Mouse (Mus musculus): Measurements from ENCODE around the gene Trim11.

The Trim11 gene

DNA sequence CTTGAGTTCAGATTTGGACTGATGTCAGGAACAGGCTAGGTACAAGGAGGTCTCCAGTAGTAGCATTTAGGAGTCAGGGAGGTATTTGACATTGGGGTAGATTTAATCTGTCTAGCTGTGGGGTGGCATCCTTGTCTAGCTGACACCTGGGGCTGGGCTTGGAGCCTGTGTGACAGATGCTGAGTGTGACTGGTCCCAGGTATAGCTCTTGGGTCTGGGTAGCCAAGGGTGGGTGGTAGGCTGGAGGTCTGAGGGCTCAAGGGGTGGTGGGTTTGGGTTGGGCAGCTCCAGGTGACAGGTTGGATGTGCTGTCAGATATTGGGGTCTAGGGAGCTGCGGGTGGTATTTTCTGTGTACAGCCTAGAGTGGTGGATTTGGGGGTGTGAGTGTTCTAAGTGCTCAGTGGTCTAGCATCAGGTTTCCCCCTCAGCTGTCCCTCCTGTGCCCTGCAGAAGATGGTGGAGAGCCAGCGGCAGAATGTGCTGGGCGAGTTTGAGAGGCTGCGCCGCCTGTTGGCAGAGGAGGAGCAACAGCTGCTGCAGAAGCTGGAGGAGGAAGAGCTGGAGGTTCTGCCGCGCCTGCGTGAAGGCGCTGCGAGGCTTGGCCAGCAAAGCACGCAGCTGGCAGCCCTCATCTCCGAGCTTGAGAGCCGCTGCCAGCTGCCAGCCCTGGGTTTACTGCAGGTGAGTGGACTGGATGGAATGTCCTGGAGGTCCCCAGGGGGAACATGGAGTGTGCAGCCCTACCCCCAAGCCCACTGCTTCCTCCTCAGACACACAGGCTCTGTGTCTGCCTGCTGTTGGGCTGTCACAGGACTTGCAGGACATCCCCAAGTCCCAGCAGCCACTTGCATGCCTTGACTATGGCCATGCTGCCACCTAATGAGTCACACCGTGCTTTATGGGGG, 3.9 kb downstream of the Trim11 start:
- DNase-seq: peak; percentile 87

DNA sequence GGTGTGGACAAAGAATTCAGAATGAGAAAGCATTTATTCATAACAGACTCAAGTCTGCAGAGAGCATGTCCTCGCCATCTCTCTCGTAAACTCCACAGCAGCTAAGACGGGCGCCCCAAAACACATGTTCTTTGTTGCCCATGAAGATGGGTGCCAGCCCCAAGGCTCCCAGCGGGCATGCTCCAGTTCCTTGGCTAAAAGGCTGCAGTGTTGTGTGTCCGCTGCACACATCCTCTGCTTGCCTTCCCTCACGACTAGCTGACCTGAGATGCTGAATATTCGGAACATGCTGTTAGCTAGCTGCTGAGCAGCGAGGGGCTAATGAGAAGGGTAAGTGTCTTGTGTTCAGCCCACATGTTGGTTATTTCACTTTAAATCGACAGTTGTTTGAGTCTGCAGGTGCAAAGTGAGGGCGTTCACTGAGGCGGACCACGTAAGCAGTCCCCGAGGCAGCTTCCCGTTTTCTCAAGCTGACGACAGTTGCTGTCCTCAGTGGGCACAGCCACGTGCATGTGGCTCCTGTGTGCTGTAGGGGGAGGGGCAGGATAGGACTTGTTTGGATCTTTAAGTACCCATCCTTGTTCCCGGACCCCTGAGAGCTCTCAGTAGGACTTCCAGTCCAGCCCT, 4.7 kb downstream of the Trim11 start:
- peak; percentile 72 for DNase-seq

DNA sequence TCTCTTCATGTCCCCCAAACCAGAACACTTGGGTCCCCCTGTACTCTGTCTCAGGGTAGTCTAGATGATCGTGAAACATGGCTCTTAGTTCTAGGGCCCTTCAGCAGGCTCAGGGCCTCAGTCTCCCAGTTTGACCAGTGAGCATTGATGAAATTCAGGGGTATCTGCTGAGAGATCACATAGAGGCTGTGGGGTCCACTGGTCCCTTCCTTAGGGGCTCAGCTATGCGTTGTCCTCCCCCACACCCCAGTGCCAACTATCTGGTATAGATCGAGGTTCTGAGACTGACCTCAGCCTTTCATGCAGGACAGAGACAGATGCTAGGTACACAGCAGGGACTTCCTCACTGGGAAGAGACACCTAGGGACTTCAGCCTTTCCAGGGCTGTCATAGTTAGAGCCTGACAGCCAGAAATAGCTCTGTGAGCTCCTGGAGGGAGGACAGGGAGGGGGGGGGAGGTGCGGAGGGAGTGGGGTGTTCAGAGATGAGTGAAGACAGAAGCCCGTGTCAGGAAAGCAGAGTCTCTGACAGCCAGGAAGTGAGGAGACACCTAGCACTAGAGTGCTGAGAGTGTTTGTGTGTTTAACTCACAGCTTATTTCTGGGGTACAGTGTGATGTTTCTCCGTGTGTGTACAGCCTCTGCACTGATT, 5.9 kb downstream of the Trim11 start:
- no peak for DNase-seq

DNA sequence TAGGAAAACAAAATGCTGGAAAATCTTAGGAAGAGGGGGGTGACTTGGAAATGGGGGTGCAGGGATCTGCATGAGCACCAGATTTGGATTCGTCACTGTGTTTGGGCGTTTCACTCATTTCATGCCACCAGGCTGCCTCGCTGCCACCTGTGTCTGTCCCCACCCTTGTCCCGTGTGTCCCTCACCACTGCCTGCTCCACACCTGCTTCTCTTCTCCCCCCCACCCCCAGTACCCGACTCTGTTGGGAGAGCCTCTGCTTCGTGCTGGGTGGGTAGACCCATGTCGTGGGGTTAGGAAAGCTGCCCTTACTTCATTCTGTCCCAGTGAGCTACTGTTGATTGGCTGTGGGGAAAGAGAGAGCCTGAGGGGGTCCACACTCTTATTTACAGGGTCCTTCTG, 6.8 kb downstream of the Trim11 start:
- DNase-seq: peak; percentile 31

DNA sequence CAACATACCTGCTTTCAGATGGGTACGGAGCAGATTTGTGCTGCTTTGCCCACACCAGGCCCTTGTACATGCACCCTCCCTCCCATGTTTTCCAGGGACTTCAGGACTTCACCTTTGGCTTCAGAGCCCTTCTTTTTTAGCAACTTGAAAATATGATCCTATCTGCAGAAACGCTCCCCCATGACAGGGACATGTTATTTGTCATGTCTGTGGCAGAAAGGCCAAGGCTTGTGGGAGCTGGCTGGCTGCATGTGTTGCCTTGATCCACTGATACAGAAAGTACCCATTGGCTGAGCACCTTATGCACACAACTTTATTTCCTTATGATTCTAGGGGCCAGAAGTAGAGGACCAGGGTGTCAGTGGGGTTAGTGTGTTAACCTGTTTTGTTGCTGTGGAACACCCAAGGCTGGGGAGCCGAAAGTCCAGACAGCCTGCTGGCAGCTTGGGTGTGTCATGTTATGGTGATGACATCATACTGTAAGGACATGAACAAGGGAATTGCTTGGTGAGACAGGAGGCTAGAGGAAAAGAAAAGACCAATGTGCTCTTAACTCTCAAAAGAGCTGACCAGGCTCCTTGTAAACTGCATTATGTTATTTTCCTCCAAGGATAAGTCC, 7.5 kb downstream of the Trim11 start:
- DNase-seq: no peak

DNA sequence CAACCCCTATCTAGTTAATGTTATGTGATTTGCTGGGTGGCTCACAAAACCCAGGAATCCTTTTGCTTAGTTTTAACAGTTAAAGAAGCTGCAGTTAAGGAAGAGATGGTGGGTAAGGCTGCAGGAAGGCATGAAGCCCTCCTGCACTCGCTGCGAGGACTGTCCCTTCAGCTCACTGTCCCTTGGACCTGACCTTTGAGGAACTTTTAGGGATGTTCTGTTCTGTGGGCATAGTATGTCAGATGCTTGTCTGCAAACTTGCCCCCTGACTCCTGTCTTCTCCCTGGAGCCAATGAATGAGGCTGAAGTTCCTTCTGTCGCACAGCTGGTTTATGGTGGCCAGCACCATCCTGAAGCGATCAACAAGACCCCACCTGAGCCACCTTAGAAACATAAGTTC, 11.3 kb downstream of the Trim11 start:
- DNase-seq: no peak

DNA sequence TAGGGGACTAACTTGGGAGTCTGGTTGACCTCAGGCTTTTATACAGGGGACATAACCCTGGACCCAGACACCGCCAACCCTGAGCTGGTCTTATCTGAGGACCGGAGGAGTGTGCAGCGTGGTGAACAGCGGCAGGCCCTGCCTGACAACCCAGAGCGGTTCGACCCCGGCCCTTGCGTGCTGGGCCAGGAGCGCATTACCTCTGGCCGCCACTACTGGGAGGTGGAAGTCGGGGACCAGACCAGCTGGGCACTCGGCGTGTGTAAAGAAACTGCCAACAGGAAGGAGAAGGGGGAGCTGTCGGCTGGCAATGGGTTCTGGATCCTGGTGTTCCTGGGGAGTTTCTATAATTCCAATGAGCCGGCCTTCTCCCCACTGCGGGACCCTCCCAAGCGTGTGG, 12.2 kb downstream of the Trim11 start:
- no peak for DNase-seq

DNA sequence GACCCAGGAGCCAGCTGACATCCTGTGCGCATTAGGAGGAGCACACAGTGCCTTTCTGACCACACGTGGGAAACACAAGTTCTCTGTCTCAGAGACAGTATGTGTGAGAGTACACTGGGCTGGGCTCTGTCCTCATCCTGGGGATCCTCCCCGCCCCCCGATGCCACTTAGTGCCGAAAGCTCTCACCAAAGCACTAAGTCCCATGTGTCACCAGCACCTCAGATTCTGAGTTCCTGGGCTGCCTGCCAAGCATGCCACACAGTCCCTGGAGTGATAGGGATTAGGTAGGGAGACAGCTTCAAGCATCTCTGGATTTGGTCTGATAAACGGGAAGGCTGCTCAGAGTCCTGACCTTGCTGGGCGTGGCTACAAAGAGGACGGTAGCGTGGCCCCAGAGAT, 12.9 kb downstream of the Trim11 start:
- DNase-seq: no peak

DNA sequence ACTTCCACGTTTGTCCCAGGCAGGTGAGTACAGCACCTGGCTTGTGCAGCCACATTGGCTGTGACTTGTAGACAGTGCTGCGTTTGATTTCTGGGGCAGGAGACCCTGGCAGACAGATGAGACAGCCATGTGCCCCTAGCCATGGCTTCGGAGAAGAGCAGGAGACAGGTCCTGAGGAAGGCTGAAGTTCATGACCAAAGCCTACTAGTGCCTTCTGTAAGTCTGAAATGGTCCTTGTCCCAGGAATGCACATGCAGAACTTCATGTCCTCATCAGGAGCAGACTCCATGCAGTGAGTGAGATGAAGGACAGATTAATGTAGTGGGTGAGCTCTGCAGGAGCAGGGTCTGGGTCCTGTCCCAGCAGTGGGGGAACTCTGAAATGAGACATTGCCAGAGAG, 14.0 kb downstream of the Trim11 start:
- DNase-seq: no peak

DNA sequence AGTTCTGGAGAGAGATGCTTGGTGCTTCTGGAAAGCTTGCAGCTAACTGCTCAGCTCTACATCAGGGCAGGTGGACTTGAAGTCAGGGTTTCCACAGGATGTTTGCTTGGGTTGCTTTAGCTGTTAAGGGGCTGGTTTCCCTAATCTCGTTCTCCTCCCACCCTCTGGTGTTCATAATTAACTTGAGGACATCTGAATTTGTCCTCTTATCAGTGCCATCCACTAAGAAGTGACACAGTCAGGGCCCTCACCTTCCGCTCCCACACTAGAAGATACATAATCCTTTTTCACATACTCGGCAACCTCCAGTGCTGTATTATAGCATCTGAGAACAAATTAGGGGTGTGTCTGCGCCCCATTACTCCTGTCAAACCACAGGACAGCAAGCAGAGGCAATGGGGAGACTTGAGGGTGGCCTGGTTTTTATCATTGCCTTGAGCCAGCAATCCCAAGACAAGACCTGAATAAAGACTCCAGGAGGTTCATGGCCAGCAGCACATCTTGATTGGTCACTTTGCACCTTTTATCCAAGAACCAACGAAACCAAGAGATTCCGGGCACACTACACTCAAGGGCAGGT, 15.3 kb downstream of the Trim11 start:
- no peak for DNase-seq

DNA sequence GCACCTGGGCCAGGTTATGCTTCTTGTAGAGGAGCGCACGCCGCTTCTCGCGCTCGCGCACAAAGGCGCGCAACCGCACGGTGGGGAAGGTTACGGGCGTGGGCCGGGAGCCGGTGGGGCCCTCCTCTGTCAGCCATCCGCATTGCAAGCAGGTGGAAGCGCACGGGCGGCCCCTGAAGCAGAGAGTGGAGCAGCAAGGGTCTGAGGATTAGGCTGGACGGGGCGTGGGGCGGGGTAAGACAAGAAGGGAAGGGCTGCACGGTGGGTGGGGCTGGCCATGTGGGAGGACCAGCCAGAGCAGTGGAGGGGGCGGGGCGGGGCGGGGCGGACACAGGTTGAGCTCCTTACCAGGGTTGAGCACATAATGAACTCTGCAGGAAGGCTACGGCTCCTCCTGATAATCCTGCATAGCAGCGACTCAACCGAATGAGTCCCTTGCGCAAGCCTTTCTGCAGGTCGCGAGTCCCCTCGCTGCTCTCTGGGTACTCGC, 16.5 kb downstream of the Trim11 start:
- DNase-seq: peak; percentile 69

DNA sequence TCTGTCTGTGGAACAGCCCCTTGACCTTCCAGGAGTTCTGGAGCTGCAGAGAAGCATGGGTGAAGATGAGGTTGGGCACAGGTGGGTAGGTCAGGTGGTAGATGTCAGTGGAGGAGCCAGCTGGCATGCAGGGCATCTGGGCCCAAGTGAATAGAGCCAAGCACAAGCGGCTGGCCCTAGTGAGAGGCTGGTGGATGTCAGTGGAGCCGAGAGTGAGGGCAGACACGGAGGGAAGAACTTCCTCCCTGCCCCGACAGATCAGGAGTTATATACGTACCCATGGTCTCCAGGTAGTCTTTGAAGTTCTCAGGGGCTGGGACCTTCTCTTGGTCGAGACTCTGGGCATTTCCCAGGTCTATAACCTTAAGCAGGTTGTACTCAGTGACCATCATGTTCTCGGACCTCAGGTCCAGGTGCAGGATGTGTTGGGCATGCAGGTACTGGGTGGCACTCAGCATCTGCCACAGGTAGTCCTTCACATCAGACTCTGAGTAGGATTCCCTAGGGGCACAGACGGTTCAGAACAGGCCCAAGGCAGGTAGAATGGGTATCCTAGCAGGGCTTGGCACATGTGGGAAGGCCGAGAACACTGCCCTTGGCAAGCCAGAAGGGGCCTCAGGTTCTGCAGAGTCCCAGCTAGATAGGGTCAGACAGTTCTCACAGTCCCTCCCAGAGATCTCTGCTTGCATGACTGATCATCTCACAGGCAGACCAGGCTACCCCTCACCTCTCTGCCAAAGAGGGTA, 17.3 kb downstream of the Trim11 start:
- no peak for DNase-seq

DNA sequence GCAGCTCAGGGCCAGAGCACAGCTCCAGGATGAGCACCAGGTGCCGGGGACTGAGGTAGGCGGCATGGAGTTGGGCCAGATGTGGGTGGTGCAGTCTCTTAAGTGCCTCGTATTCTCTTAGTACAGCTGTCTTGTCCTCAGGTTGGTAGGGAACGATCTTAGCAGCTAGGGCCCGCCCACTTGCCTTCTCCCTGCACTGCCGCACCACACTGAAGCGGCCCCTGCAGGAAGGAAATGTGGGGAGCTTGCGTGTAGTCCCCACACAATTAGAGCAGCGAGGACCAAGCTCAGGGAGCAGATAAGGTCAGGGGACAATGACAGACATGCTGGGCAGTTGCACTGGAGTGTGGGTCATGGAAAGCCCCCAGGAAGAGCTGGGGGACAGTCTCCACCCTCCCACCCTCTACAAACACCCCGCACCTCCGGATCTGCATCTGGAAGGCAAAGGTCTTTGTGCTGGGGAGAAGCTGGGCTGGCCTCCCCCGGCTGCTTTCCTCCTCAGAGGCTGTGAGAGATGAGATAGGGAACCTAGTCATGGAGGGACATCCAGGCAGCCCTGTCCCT, 18.0 kb downstream of the Trim11 start:
- DNase-seq: peak; percentile 81

DNA sequence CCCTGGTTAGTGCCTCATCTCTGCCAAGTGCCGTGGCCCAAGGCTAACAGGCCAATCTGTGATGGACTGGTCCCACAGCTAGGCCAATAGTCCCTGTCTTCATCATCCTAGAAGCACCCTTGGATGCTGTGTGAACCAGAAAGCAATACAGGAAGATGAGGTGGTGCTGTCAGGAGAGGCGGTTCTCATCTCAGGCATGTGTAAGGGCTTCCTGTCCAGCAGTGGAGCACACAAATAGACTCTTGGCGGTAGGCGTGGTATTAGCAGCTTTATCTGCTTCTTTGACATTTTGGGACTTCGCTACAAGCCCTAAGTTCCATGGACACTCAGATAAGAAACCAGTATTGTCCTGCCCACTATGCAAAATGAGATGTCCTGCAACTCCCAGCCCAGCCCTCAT, 19.6 kb downstream of the Trim11 start:
- no peak for DNase-seq

DNA sequence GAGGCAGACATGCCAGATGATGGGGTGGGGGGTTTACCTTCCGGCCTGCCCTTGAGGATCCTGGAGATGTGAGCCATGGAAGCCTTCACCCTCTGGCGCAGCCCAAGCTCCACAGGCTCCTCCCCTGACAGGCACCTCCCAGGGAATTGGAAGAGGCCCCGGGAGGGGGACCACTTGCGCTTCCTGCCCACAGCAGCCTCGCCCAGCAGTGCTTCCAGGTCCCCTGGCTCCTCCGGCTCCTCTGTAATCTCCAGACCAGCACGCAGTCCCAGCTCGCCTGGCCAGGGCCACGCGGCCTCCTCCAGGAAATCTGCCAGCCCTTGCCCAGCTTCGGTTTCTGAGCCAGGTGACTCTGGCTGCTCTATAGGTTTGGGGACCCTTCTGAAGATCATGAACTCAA, 21.3 kb downstream of the Trim11 start:
- no peak for DNase-seq

DNA sequence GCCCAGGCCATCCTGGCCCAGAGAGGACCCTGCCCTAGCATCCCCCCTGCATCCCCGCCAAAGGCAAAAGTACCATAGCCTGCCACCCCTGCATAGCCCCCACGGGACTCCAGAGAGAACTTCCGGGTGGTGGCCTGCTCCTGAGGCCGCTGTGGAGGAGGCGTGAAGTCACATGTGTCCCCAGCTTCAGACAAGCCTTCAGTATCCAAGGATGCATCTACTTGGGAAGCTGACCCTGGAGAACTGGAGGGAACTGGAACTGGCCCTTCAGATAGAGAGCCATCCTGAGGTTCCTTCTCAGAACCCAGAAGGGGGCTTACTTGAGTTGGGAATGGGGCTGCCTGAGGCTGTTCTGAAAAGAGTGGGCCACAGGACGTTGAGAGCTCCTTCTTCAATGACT, 21.9 kb downstream of the Trim11 start:
- no peak for DNase-seq

DNA sequence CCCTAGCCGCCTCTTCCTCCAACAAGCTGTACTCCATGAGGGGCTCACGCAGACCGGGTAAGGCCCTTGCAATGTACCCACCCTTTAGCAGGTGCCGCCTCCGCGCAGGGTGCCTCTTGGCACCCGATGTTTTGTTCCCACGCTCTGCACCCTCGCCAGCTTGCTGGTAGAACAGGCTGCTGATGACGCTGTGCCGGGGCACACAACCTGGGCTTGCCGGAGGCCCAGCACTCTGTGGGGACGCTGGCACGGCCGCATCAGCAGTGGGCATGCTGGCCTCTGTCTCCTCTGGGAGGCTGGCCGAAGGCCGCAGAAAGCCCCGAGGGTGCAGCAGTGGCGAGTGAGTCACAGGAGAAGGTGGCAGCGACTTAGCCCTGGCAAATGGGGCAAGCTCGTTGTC, 22.7 kb downstream of the Trim11 start:
- no peak for DNase-seq

DNA sequence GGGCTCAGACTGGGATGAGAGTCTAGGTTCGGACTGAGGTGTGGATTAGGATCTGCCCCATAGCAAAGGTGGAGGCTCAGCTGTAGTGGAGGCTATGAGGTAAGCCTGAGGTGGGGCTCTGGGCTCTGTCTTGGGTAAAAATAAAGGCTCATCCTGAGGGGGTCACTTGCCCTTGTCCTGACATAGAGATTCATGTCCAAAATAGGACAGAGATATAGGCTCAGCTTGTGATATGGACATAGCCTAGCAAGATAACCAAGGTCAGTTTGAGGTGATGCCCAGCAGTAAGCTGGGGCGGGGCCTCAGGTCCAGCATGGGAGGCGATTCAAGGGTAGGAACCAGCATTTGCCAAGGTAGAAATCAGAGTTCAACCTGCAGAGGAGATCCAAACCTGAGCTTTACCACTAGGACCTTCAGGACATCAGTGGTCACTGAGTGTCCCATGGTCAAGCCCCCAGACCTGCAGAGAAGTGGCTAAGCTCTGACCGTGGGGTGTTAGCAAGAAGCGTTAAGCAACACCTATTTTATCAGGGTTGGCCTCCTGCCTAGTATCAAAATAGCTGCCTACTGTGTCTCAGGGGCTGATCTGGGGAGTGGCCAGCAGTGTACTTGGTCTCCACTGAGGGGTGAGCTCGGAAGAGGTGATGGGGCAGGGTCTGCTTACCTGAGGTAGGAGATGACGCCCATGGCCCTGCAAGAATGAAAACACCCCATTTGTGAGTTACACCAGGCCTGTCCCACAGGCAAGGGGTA, 24.6 kb downstream of the Trim11 start:
- no peak for DNase-seq

DNA sequence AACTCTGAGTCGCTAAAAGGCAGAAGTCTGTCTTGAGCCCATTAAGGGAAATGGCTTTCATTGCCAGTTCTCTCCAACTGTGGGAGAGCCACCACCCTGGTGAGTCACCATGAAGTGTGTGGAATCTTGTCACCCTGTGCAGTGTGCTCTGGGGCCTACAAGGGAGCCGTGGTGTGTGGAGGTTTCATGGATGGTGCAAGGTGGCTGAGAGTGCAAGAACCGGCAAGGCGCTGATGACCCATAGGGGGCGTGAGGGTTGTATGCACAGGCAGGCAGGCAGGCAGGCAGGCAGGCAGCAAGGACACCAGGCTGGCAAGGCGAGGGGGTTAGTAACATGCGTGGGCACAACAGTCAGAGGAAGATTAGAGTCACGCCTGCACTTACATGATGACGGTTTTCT, 37.2 kb downstream of the Trim11 start:
- DNase-seq: peak; percentile 47

DNA sequence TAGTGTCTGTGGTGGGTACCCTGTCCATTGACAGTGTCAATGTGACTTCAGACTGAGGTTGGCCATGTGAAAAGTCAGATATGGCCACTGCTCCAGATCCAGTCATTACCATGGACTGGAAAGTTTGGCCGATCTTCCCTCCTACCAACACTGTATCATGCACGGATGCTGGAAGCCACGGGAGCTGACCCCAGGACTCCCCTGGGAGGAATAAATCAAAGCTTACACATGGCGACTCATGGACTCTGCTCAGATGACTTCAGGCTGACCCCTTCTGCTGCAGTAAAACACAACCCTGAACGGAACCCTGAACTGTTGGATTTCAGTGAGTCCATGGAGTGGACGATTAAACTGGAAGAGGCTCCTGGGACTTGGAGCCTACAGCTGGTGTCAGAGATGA, 48.5 kb downstream of the Trim11 start:
- no peak for DNase-seq

DNA sequence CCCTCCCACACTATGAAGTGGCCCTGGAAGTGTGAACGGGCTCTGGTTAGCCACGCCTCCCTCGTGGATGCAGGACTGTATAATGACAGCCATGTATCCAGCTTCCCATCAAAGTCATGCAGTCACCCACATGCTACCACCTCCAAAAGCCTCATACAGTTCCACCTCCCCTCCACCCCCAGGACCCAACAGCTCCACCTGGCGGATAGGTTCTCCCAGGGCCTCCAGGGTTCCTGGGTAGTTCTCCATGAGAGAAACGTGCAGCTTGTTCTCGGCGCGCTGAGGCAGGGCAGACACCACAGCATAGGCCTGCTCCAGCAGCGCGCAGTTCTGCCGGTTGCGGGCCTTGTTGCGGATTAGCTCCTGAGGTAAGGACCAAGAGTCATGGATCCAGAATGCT, 51.1 kb downstream of the Trim11 start:
- peak; percentile 8 for DNase-seq

Measured in thymus, postnatal 25 days (tissue).